Mouse (Mus musculus) liver, postnatal 0 days (tissue): ENCODE data around the gene Sash1.

Experiments
- CTCF ChIP-seq: sonication (generic); IDR thresholded peaks from 2 replicates; pipeline ENCODE4 v1.5.1; 2016; ENCODE audit warnings: antibody characterized with exemption, low read depth
- EP300 ChIP-seq: IDR thresholded peaks from 2 replicates; pipeline ENCODE4 v1.6.1; 2016; ENCODE audit warnings: antibody characterized with exemption, low read depth, mild to moderate bottlenecking

DNA sequence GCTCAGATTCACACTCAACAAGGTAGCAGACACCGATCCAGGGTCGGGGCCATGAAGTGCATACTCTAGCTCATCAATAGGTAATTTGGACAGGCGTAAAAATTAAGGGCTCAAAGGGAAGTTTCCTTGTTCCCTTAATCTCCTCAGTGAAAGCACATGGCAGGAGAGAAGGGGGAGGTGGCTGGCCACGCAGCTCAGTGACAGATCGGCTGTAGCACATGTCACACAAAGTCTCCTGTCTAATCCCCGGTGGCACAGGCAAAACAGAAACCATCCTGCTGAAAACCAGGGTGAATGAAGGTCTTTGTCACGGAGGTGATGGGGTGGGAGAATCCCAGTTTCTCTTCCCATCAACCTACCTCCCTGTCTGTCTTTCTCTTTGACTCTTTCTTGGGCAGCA, 75.4 kb downstream of the Sash1 start:
- TF ChIP-seq CTCF (no peak), EP300 (no peak)
